Mouse (Mus musculus) ES-Bruce4 (cell line): ENCODE results near the gene Acot12. TPM values are rescaled to one million over a fixed set of nuclear protein-coding genes. Genes with fewer than 3 reads are reported as not detected.

ENCODE experiments used
- H3K27ac ChIP-seq: 2 replicates; pipeline ENCODE4 v1.5.1; 2012; ENCODE audit warnings: low read length, inconsistent platforms; ENCODE audit not compliant: insufficient read depth
- H3K27me3 ChIP-seq: 2 replicates; pipeline ENCODE4 v1.6.1; 2012; ENCODE audit warnings: mild to moderate bottlenecking, low read length, inconsistent platforms; ENCODE audit not compliant: control insufficient read depth, poor library complexity, insufficient read depth, severe bottlenecking
- H3K36me3 ChIP-seq: 2 replicates; pipeline ENCODE4 v1.6.1; 2012; ENCODE audit warnings: inconsistent platforms, mild to moderate bottlenecking, low read length, moderate library complexity; ENCODE audit not compliant: control insufficient read depth, poor library complexity, insufficient read depth, severe bottlenecking
- H3K4me1 ChIP-seq: one replicate; pipeline ENCODE4 v1.8.1; 2011; ENCODE audit warnings: low read length; ENCODE audit not compliant: control insufficient read depth, insufficient read depth
- H3K4me3 ChIP-seq: 2 replicates; pipeline ENCODE4 v1.5.1; 2011; ENCODE audit warnings: low read depth, mild to moderate bottlenecking, low read length
- H3K9ac ChIP-seq: 2 replicates; pipeline ENCODE4 v1.6.1; 2012; ENCODE audit warnings: low read depth, mild to moderate bottlenecking, inconsistent platforms; ENCODE audit not compliant: poor library complexity, severe bottlenecking
- H3K9me3 ChIP-seq: replicated peaks from 2 replicates; pipeline ENCODE4 v1.6.1; 2012; ENCODE audit warnings: mild to moderate bottlenecking, low read length, inconsistent platforms; ENCODE audit not compliant: control insufficient read depth, poor library complexity, insufficient read depth, severe bottlenecking
- CTCF ChIP-seq: IDR thresholded peaks from one replicate; pipeline ENCODE4 v1.8.1; 2011; ENCODE audit warnings: low read depth, low read length
- EP300 ChIP-seq: IDR thresholded peaks from 2 replicates; pipeline ENCODE4 v1.6.1; 2011; ENCODE audit warnings: low read depth, low read length; ENCODE audit not compliant: insufficient read depth
- POLR2A ChIP-seq: IDR thresholded peaks from one replicate; pipeline ENCODE4 v1.8.1; 2011; ENCODE audit warnings: low read length; ENCODE audit not compliant: insufficient read depth
- polyA plus RNA-seq: library from polyadenylated mRNA; stranded (reverse); fragments of >200 nt; gene quantifications from 2 replicates; pipeline ENCODE4 v1.2.4, GENCODE M21; 2011; ENCODE audit warnings: low read depth; ENCODE audit not compliant: missing spikeins, insufficient read depth, insufficient read length

Acot12 gene
- polyA plus RNA-seq, 1 experiment = not detected

GRCm38 (mm10) chr13:91827876-91828275, 86.6 kb downstream of the Acot12 start:
- Histone ChIP-seq H3K27me3 (no peaks in the 10 kb centered on the region), H3K27ac (no peak overlapping the region), H3K9ac (no peak overlapping the region), H3K9me3 (no peaks in the 10 kb centered on the region), H3K4me3 (no peak overlapping the region), H3K4me1 (no peaks in the 10 kb centered on the region), H3K36me3 (no peaks in the 10 kb centered on the region)
- TF ChIP-seq POLR2A (no peak), EP300 (no peak), CTCF (no peak)

Other genes starting within 250 kb of the Acot12 start
- gene Zcchc9, start 66.2 kb downstream of the Acot12 start, polyA plus RNA-seq = 33.7 and 36.8 TPM in 2 replicates
- not detected in 2 replicates for gene Ckmt2, start 135.4 kb downstream of the Acot12 start, polyA plus RNA-seq